Mouse (Mus musculus): Measurements from ENCODE around the gene Gm20388.

DNA sequence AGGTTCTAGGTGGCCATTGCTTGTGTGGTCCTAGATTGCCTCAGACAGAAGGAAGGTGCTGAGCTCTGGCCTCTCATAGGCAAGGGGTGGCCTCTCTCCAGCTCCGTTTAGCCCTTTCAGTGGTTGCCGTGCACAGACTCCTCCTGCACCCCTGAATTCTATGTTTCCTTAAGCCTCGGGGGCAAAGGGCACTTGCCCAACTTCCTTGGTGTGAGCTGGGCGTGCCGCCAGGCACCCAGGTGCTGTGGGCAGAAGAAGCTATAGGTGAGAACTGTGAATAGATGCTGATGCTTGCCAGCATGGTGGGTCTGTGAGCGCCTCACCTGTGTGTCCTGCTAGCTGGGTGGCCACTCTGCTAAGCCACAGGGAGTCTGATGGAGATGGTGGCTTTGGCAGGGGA is 456.2 kb downstream of the Gm20388 start:
- TF ChIP-seq POLR2A (IDR thresholded peaks at IDR 0.05; ENCODE audit: insufficient read depth, low read depth, low read length) (no peak), CTCF (IDR thresholded peaks at IDR 0.05; ENCODE audit: insufficient read depth, low read depth, low read length) (no peak)

Measured in olfactory bulb, adult 2 months (tissue).